Mouse (Mus musculus) heart, embryonic 11.5 days (tissue): ENCODE measurements around the gene Ms4a6c. TPM values are rescaled to one million over a fixed set of nuclear protein-coding genes. Genes with fewer than 3 reads are reported as not detected.
"Not testable (repeated sequence)": the region's sequence is repeated elsewhere in the genome, so short reads cannot be mapped to it uniquely, and the experiment has no call there.

ENCODE experiments used
- ATAC-seq: fragments of 200-750 bp; cut with Nextera tagmentation; replicated peaks from 2 replicates; pipeline ENCODE4 v1.8.0; 2017; ENCODE audit warnings: moderate library complexity; ENCODE audit not compliant: insufficient number of reproducible peaks, low FRiP score, low TSS enrichment
- H3K27ac ChIP-seq: fragments of 300-500 bp; sonication (generic); 2 replicates; pipeline ENCODE4 v1.5.1; 2014; ENCODE audit warnings: mild to moderate bottlenecking, low read depth, low read length
- H3K27me3 ChIP-seq: fragments of 300-500 bp; sonication (generic); 2 replicates; pipeline ENCODE4 v1.6.1; 2014; ENCODE audit warnings: mild to moderate bottlenecking, low read length, mixed read lengths; ENCODE audit not compliant: control insufficient read depth, insufficient read depth
- H3K36me3 ChIP-seq: fragments of 300-500 bp; sonication (generic); 2 replicates; pipeline ENCODE4 v1.6.1; 2014; ENCODE audit warnings: mild to moderate bottlenecking, low read length, moderate library complexity, mixed read lengths; ENCODE audit not compliant: control insufficient read depth, insufficient read depth
- H3K4me1 ChIP-seq: fragments of 300-500 bp; sonication (generic); 2 replicates; pipeline ENCODE4 v1.6.1; 2014; ENCODE audit warnings: low read length; ENCODE audit not compliant: control insufficient read depth, insufficient read depth
- H3K4me2 ChIP-seq: fragments of 300-500 bp; sonication (generic); 2 replicates; pipeline ENCODE4 v1.6.1; 2014; ENCODE audit warnings: mild to moderate bottlenecking, moderate library complexity
- H3K4me3 ChIP-seq: fragments of 300-500 bp; sonication (generic); 2 replicates; pipeline ENCODE4 v1.5.1; 2014; ENCODE audit warnings: low read depth, low read length
- H3K9ac ChIP-seq: fragments of 300-500 bp; sonication (generic); 2 replicates; pipeline ENCODE4 v1.6.1; 2014; ENCODE audit warnings: mild to moderate bottlenecking, low read depth, low read length, moderate library complexity
- H3K9me3 ChIP-seq: fragments of 300-500 bp; sonication (generic); replicated peaks from 2 replicates; pipeline ENCODE4 v1.6.1; 2016; ENCODE audit warnings: low read length; ENCODE audit not compliant: control insufficient read depth
- WGBS: fragments of 180-500 bp; shearing (Covaris S2); extraction: QIAGEN DNeasy Blood & Tissue Kit; methylation state at CpG from one replicate; pipeline ENCODE4 v1.1.7; 2014; ENCODE audit not compliant: insufficient replicate concordance; 5-methylcytosine and 5-hydroxymethylcytosine counted together
- polyA plus RNA-seq: library from polyadenylated mRNA; unstranded; fragments of >200 nt; fragmentation: Nextera tagmentation; extraction: Ambion mirVana; gene quantifications from 2 replicates; pipeline ENCODE4 v1.2.1, GENCODE M21; 2014

The Ms4a6c gene
- polyA plus RNA-seq, 1 experiment from 2014 or later = 0.21 TPM

DNA sequence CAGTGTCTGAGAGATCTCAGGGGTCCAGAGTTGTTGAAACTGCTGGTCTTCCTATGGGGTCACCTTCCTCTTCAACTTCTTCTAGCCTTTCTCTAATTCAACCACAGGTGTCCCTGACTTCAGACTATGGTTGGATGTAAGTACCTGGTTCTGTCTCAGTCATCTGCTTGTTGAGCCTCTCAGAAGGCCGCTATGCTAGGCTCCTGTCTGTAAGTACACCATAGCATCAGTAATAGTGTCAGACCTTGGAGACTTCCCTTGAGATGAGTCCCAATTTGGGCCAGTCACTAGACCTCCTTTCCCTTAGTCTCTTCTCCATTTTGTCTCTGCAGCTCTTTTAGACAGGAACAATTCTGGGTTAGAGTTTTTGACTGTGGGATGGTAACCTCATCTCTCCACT lies 23.5 kb downstream of the Ms4a6c start:
- Histone ChIP-seq H3K27me3 (no peaks in the 10 kb centered on the region), H3K4me3 (no peak overlapping the region), H3K4me2 (no peak overlapping the region), H3K4me1 (no peaks in the 10 kb centered on the region), H3K9ac (no peak overlapping the region), H3K36me3 (no peaks in the 10 kb centered on the region), H3K27ac (no peak overlapping the region), H3K9me3 (no peaks in the 10 kb centered on the region)
- 62% methylated on average over 1 of the region's 1 CpGs for WGBS
- ATAC-seq = no peak

DNA sequence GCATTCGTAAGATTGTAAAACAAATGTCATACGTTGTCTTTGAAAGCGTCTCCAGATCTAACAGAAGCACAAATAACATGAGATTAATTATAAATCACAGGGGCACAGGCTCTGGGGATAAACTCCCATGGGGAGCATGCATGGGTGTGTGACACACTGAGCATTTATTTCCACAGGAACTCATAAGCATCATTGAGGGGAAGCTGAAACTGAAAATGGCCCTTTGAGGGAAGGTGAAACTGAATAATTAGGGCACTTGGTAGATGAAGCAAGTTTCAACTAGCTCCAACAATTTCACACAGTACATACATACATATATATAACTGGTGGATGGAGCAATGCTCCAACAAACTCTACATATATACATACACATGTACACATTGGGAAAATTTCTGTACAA lies 25.4 kb downstream of the Ms4a6c start:
- H3K4me3 ChIP-seq = no peak overlapping the region
- H3K9me3 ChIP-seq = no peaks in the 10 kb centered on the region
- no peak for ATAC-seq
- H3K9ac ChIP-seq = no peak overlapping the region
- no peaks in the 10 kb centered on the region for H3K4me1 ChIP-seq
- 81% methylated on average over 3 of the region's 3 CpGs for WGBS
- H3K4me2 ChIP-seq = no peak overlapping the region
- no peak overlapping the region for H3K27ac ChIP-seq
- H3K27me3 ChIP-seq = no peaks in the 10 kb centered on the region
- H3K36me3 ChIP-seq = no peaks in the 10 kb centered on the region

DNA sequence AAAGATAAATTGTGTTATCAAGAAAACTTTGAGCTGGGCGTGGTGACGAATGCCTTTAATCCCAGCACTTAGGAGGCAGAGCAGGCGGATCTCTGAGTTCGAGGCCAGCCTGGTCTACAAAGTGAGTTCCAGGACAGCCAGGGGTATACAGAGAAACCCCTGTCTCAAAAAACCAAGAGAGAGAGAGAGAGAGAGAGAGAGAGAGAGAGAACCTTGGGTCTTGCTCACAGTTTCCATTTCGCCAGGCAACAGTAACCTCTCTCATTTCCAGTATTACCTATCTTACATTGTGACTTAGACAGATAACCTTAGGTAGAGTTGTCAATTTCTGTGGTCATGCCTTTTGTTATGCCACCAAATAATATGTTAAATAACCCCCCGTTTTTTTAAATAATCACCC lies 27.2 kb downstream of the Ms4a6c start:
- H3K4me1 ChIP-seq = no peaks in the 10 kb centered on the region
- H3K27ac ChIP-seq = no peak overlapping the region
- H3K36me3 ChIP-seq = no peaks in the 10 kb centered on the region
- WGBS = 72% methylated on average over 6 of the region's 6 CpGs
- no peaks in the 10 kb centered on the region for H3K9me3 ChIP-seq
- H3K9ac ChIP-seq = no peak overlapping the region
- no peak overlapping the region for H3K4me3 ChIP-seq
- no peaks in the 10 kb centered on the region for H3K27me3 ChIP-seq
- no peak overlapping the region for H3K4me2 ChIP-seq
- ATAC-seq = no peak

DNA sequence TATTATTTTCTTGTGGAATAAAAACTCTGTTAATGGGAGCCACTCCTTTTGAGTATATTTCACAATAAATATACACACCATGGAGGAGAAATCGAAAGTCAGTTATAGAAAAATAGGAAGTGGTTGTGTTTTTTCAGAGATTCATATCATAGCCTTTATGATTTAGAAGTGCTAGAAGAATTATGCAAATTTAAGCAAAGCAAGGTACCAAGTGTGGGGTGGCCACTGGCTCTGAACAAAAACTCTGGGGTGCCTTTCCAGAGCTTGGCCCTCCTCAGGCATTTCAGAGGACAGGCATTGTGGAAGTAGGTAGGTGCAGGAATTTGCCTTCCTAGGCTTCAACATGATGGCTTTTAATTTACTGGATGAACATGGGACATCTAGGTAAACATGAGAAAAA lies 28.1 kb downstream of the Ms4a6c start:
- not testable (repeated sequence) for H3K27me3 ChIP-seq, ATAC-seq, H3K9me3 ChIP-seq, H3K36me3 ChIP-seq, H3K27ac ChIP-seq, H3K9ac ChIP-seq, H3K4me2 ChIP-seq, H3K4me3 ChIP-seq, H3K4me1 ChIP-seq
- WGBS = 76% methylated on average over 1 of the region's 1 CpGs

DNA sequence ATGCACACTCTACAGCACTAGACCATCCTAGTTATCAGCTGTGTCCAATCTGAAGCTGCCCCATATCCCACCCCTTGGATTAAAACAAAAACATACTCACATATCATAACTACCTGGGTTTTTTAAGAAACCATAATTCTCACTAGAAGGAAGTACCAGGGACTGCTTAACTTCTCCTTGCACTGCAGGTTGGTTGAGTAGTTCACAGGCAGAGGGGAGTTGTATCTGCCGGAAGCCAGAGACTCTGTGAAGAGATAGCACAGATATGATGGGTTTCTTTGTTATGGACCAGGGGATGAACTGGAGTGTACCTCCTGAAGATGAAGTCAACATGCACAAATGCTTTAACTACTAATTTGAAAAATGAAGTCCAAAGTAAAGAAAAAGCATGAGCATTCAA lies 31.6 kb downstream of the Ms4a6c start:
- Histone ChIP-seq H3K4me2 (no peak overlapping the region), H3K36me3 (no peaks in the 10 kb centered on the region), H3K4me1 (no peaks in the 10 kb centered on the region), H3K9ac (no peak overlapping the region), H3K4me3 (no peak overlapping the region), H3K27ac (no peak overlapping the region), H3K27me3 (no peaks in the 10 kb centered on the region), H3K9me3 (no peaks in the 10 kb centered on the region)
- no peak for ATAC-seq
- WGBS = 76% methylated on average over 1 of the region's 1 CpGs

DNA sequence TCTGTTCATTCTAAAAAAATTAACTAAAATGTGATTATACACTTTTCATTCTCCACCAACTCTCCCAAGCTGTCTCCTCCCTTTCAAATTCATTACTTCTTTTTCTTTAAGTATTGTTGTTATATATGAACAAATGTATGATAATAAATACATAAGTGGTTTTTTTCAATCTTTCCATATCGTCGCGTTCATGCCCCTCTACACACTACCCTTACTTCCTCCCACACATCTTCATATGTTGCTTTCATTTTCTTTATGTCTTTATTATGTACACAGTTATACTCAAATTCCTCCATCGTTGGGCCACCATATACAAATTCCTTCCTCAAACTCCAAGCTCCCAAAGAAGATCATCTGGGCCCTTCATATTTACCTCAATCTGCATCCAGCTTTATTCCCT lies 32.2 kb downstream of the Ms4a6c start:
- Histone ChIP-seq H3K9me3 (no peaks in the 10 kb centered on the region), H3K27me3 (no peaks in the 10 kb centered on the region), H3K36me3 (no peaks in the 10 kb centered on the region), H3K4me2 (no peak overlapping the region), H3K9ac (no peak overlapping the region), H3K27ac (no peak overlapping the region), H3K4me3 (no peak overlapping the region), H3K4me1 (no peaks in the 10 kb centered on the region)
- ATAC-seq = no peak
- 81% methylated on average over 4 of the region's 4 CpGs for WGBS

DNA sequence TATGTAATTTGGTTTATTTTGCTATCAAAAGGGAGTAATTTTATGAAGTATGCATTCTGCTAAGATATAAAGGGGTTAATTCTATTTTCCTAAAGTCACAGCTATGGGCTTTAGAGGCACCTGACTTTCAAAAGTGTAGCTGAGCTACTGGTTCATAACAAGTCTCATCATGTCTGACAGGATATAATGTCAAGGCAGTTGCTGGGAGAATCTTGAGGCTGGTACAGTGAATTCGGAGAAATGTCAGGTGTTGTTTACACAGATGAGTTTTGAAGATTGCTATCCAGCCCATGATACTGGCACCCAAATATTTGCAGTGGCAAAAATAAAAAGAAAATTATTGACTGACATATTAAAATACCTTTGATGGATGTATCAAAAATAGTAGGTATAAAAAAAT lies 35.7 kb downstream of the Ms4a6c start:
- Histone ChIP-seq H3K4me1 (no peaks in the 10 kb centered on the region), H3K27me3 (no peaks in the 10 kb centered on the region), H3K36me3 (no peaks in the 10 kb centered on the region), H3K27ac (no peak overlapping the region), H3K9ac (no peak overlapping the region), H3K9me3 (no peaks in the 10 kb centered on the region), H3K4me2 (no peak overlapping the region), H3K4me3 (no peak overlapping the region)
- ATAC-seq = no peak
- WGBS = 76% methylated on average over 1 of the region's 1 CpGs

DNA sequence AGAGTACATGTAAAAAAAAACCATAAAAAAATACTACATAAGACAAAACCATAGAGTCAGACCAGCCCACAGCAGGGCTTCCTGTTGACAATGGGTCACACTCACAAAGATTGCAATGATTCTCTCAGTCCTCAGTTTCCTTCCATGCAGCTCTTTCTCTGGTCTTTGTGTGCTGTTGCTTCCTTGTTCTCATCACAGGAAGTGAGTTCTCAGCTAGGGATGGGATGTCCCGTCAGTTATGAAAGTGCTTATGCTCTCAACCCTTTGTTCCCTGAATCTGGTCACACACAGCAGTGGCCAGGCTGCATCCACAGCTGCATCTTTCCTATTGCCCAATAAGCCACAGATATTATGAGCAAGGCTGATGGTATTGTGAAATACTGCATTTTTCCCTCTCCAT lies 44.3 kb downstream of the Ms4a6c start:
- Histone ChIP-seq H3K27me3 (no peaks in the 10 kb centered on the region), H3K9ac (no peak overlapping the region), H3K27ac (no peak overlapping the region), H3K4me2 (no peak overlapping the region), H3K9me3 (no peaks in the 10 kb centered on the region), H3K36me3 (no peaks in the 10 kb centered on the region), H3K4me3 (no peak overlapping the region), H3K4me1 (no peaks in the 10 kb centered on the region)
- ATAC-seq = no peak
- WGBS = 38% methylated on average over 1 of the region's 1 CpGs

DNA sequence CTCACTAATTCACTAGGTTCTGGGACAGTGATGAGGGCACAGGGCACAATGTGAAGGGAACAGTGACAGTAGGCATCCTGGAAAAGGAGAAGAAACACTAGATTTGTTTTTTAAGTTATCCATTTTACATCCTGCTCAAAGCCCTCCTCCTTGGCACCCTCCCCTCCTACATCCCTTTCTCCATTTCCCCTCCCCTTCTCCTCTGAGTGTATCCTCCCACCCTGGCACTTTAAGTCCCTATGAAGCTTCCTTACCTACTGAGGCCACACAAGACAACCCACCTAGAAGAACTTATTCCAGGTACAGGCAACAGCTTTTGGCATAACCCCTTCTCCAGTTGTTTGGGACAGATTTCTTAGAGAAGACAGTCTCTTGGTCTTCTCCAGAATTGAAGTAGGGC lies 47.1 kb downstream of the Ms4a6c start, which contains the start of gene Ms4a6b:
Gene Ms4a6b (plus strand): TSS at position 267 of the 400 bp plus-strand sequence.
- Histone ChIP-seq H3K36me3 (no peaks in the 10 kb centered on the region), H3K27me3 (no peaks in the 10 kb centered on the region), H3K9me3 (no peaks in the 10 kb centered on the region), H3K4me3 (no peak within 1 kb of the TSS), H3K4me2 (no peak within 1 kb of the TSS), H3K9ac (no peak within 1 kb of the TSS), H3K4me1 (no peaks in the 10 kb centered on the region), H3K27ac (no peak within 1 kb of the TSS)
- ATAC-seq = no peak
